Mouse (Mus musculus) liver, embryonic 16.5 days (tissue): ENCODE data around the gene Dkk1. TPM values are rescaled to one million over a fixed set of nuclear protein-coding genes. Genes with fewer than 3 reads are reported as not detected.
A peak's percentile ranks its signal among the peaks of the same experiment; 100 is the strongest.

ENCODE experiments used
- ATAC-seq: fragments of 200-750 bp; cut with Nextera tagmentation; 2 replicates; pipeline ENCODE4 v1.8.0; 2017; ENCODE audit warnings: low read depth, mild to moderate bottlenecking, moderate number of reproducible peaks, moderate library complexity
- H3K27ac ChIP-seq: fragments of 300-500 bp; sonication (generic); 2 replicates; pipeline ENCODE4 v1.5.1; 2014; ENCODE audit warnings: mild to moderate bottlenecking, low read length
- H3K27me3 ChIP-seq: fragments of 300-500 bp; sonication (generic); 2 replicates; pipeline ENCODE4 v1.6.1; 2014; ENCODE audit warnings: low read depth, low read length, mixed read lengths; ENCODE audit not compliant: control insufficient read depth, insufficient read depth
- H3K36me3 ChIP-seq: fragments of 300-500 bp; sonication (generic); 2 replicates; pipeline ENCODE4 v1.6.1; 2014; ENCODE audit warnings: mild to moderate bottlenecking; ENCODE audit not compliant: control insufficient read depth, insufficient read depth
- H3K4me1 ChIP-seq: fragments of 300-500 bp; sonication (generic); 2 replicates; pipeline ENCODE4 v1.6.1; 2014; ENCODE audit warnings: low read depth, low read length, mixed read lengths; ENCODE audit not compliant: control insufficient read depth
- H3K4me2 ChIP-seq: fragments of 300-500 bp; sonication (generic); 2 replicates; pipeline ENCODE4 v1.6.1; 2014; ENCODE audit warnings: low read depth, low read length, mixed read lengths
- H3K4me3 ChIP-seq: fragments of 300-500 bp; sonication (generic); 2 replicates; pipeline ENCODE4 v1.5.1; 2014; ENCODE audit warnings: low read depth, mild to moderate bottlenecking, low read length
- H3K9ac ChIP-seq: fragments of 300-500 bp; sonication (generic); 2 replicates; pipeline ENCODE4 v1.6.1; 2014; ENCODE audit warnings: low read depth, low read length
- H3K9me3 ChIP-seq: fragments of 300-500 bp; sonication (generic); replicated peaks from 2 replicates; pipeline ENCODE4 v1.6.1; 2016; ENCODE audit warnings: low read length; ENCODE audit not compliant: control insufficient read depth
- WGBS: fragments of 180-500 bp; shearing (Covaris S2); extraction: QIAGEN DNeasy Blood & Tissue Kit; methylation state at CpG from one replicate; pipeline ENCODE4 v1.1.7; 2014; ENCODE audit not compliant: insufficient replicate concordance; 5-methylcytosine and 5-hydroxymethylcytosine counted together
- polyA plus RNA-seq: library from polyadenylated mRNA; unstranded; fragments of >200 nt; fragmentation: Nextera tagmentation; extraction: Ambion mirVana; gene quantifications from 2 replicates; pipeline ENCODE4 v1.2.1, GENCODE M21; 2015

Dkk1 gene
- 0.18 and 0.21 TPM in 2 replicates for polyA plus RNA-seq

GRCm38 (mm10) chr19:30549044-30549853, at the start of gene Dkk1:
Gene Dkk1 (minus strand): TSS chr19:30549665.
- WGBS: under 1% methylated on average over 26 of the region's 26 CpGs
- no peaks in the 10 kb centered on the region for H3K36me3 ChIP-seq
- no peak within 1 kb of the TSS for H3K9ac ChIP-seq
- no peaks in the 10 kb centered on the region for H3K9me3 ChIP-seq
- no peak for ATAC-seq
- H3K4me3 ChIP-seq: peak within 1 kb of the TSS; percentile 32
- peaks cover 41% of the 10 kb centered on the region for H3K27me3 ChIP-seq
- H3K27ac ChIP-seq: no peak within 1 kb of the TSS
- no peaks in the 10 kb centered on the region for H3K4me1 ChIP-seq
- H3K4me2 ChIP-seq: peak within 1 kb of the TSS; percentile 36

DNA sequence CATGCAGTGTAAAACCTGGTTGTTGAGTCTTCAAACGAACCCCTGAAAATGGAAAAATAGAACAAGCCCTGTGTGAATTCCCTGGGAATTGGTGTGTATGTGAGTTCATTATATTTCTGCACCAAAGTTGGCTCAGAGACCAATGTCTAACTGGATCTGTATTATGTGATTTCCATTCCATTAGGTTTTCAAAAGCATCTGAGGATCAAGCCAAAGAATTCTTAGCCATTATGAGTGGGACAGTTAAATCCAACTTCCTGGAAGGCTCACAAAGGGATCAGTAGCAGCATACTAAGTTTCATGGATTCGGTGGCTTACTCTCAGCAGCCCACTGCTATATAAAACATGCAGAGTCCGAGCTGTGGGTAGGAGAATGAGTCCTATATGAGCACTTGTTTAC, 36.9 kb upstream of the Dkk1 start:
- H3K27me3 ChIP-seq: no peaks in the 10 kb centered on the region
- no peak for ATAC-seq
- H3K9ac ChIP-seq: no peak overlapping the region
- H3K4me1 ChIP-seq: no peaks in the 10 kb centered on the region
- no peak overlapping the region for H3K27ac ChIP-seq
- H3K4me2 ChIP-seq: no peak overlapping the region
- no peaks in the 10 kb centered on the region for H3K36me3 ChIP-seq
- 55% methylated on average over 3 of the region's 3 CpGs for WGBS
- no peaks in the 10 kb centered on the region for H3K9me3 ChIP-seq
- H3K4me3 ChIP-seq: no peak overlapping the region

- H3K4me1 ChIP-seq: no peaks in the 10 kb centered on the region
- H3K4me3 ChIP-seq: no peak overlapping the region
- H3K27ac ChIP-seq: no peak overlapping the region
- WGBS: 71% methylated on average over 6 of the region's 6 CpGs
- no peak for ATAC-seq
- no peak overlapping the region for H3K9ac ChIP-seq
- no peak overlapping the region for H3K4me2 ChIP-seq
- no peaks in the 10 kb centered on the region for H3K27me3 ChIP-seq
- no peaks in the 10 kb centered on the region for H3K36me3 ChIP-seq
- no peaks in the 10 kb centered on the region for H3K9me3 ChIP-seq
Measured at GRCm38 (mm10) chr19:30564516-30564915, 15.1 kb upstream of the Dkk1 start.

GRCm38 (mm10) chr19:30563876-30564275, 14.4 kb upstream of the Dkk1 start:
- no peak overlapping the region for H3K27ac ChIP-seq
- no peak overlapping the region for H3K9ac ChIP-seq
- no peak overlapping the region for H3K4me3 ChIP-seq
- H3K4me1 ChIP-seq: no peaks in the 10 kb centered on the region
- WGBS: 67% methylated on average over 3 of the region's 3 CpGs
- ATAC-seq: no peak
- H3K36me3 ChIP-seq: no peaks in the 10 kb centered on the region
- H3K27me3 ChIP-seq: no peaks in the 10 kb centered on the region
- H3K9me3 ChIP-seq: no peaks in the 10 kb centered on the region
- no peak overlapping the region for H3K4me2 ChIP-seq

- Histone ChIP-seq H3K27ac (no peak overlapping the region), H3K27me3 (peaks cover 3% of the 10 kb centered on the region; the same call in 1 of the 2 replicates), H3K4me1 (no peaks in the 10 kb centered on the region), H3K36me3 (no peaks in the 10 kb centered on the region), H3K4me2 (no peak overlapping the region), H3K9ac (no peak overlapping the region), H3K9me3 (no peaks in the 10 kb centered on the region), H3K4me3 (no peak overlapping the region)
- ATAC-seq: no peak
Measured at GRCm38 (mm10) chr19:30558024-30558423, 8.6 kb upstream of the Dkk1 start.

DNA sequence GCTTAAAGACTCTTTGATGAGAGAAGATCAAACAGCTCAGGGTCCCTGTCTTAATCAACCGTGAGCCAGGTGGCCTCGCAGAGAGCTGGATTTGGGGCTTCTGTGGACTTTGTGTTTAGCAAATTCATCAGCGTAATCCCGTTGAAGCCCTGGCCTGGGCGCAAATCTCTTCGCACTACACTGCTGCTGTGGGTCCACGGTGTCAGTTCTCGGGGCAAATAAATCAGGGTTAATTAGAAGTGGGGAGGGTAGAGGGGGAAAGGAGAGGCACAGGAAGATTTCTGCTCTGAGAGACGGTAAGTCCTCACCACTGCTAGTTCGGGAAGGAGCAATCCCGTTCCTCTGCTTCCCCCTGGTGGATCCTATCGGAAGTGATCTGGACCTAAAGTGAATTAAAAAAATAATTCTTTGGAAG, 5.0 kb upstream of the Dkk1 start:
- Histone ChIP-seq H3K4me1 (no peaks in the 10 kb centered on the region), H3K27ac (no peak overlapping the region), H3K4me3 (peak overlapping the region; percentile 23), H3K9ac (no peak overlapping the region), H3K27me3 (peaks cover 15% of the 10 kb centered on the region), H3K9me3 (no peaks in the 10 kb centered on the region), H3K36me3 (no peaks in the 10 kb centered on the region), H3K4me2 (peak overlapping the region; percentile 46)
- no peak for ATAC-seq
- WGBS: 3% methylated on average over 12 of the region's 12 CpGs

DNA sequence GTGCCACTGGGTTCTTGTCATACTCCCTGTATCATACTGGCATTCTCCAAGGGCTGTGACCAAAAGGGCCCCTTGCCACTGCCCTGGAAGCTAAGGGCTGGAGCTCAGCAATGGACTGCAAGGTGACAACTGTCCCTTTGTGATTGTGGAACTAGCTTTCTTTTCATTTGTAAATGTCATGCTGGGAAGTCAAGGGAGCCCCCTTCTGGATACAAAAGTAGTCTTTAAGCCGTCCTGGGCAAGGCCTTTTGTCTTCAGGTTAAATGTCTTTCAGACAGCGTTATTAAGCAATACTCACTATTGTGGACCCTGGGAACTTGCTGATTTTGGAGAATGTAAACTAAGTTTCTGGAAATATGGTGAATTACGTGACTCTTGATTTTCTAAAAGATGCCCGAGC, 4.3 kb upstream of the Dkk1 start:
- WGBS: 22% methylated on average over 4 of the region's 4 CpGs
- H3K27me3 ChIP-seq: peaks cover 22% of the 10 kb centered on the region
- no peak for ATAC-seq

GRCm38 (mm10) chr19:30552260-30552659, 2.8 kb upstream of the Dkk1 start:
- ATAC-seq: no peak
- no peaks in the 10 kb centered on the region for H3K36me3 ChIP-seq
- H3K9ac ChIP-seq: no peak overlapping the region
- H3K9me3 ChIP-seq: no peaks in the 10 kb centered on the region
- WGBS: 40% methylated on average over 8 of the region's 8 CpGs
- H3K4me3 ChIP-seq: no peak overlapping the region
- no peak overlapping the region for H3K27ac ChIP-seq
- H3K27me3 ChIP-seq: peaks cover 36% of the 10 kb centered on the region
- H3K4me2 ChIP-seq: no peak overlapping the region
- H3K4me1 ChIP-seq: no peaks in the 10 kb centered on the region

More for the DNA sequence above, 4.3 kb upstream of the Dkk1 start:
- Histone ChIP-seq H3K4me3 (no peak overlapping the region), H3K27ac (no peak overlapping the region), H3K9me3 (no peaks in the 10 kb centered on the region), H3K4me1 (no peaks in the 10 kb centered on the region), H3K36me3 (no peaks in the 10 kb centered on the region), H3K9ac (no peak overlapping the region), H3K4me2 (no peak overlapping the region)

- no peak overlapping the region; the same call in 1 of the 2 replicates for H3K4me3 ChIP-seq
- H3K9ac ChIP-seq: no peak overlapping the region
- peaks cover 41% of the 10 kb centered on the region for H3K27me3 ChIP-seq
- WGBS: 5% methylated on average over 17 of the region's 17 CpGs
- no peaks in the 10 kb centered on the region for H3K9me3 ChIP-seq
- ATAC-seq: no peak
- H3K4me2 ChIP-seq: peak overlapping the region; percentile 36
- H3K36me3 ChIP-seq: no peaks in the 10 kb centered on the region
- no peaks in the 10 kb centered on the region for H3K4me1 ChIP-seq
- no peak overlapping the region for H3K27ac ChIP-seq
Measured at GRCm38 (mm10) chr19:30549854-30550647, 586 bp upstream of the Dkk1 start.
